Mouse (Mus musculus) cortical plate, adult 2 months (tissue): ENCODE results near the gene Gm10719. TPM values are rescaled to one million over a fixed set of nuclear protein-coding genes. Genes with fewer than 3 reads are reported as not detected.
"Not testable (repeated sequence)": the region's sequence is repeated elsewhere in the genome, so short reads cannot be mapped to it uniquely, and the experiment has no call there.

ENCODE experiments used
- H3K27ac ChIP-seq: fragments of 200-500 bp; 2 replicates; pipeline ENCODE4 v1.5.1; 2012; ENCODE audit warnings: low read length, control low read depth, inconsistent platforms; ENCODE audit not compliant: insufficient read depth
- H3K4me1 ChIP-seq: fragments of 200-500 bp; 2 replicates; pipeline ENCODE4 v1.6.1; 2011; ENCODE audit warnings: low read length; ENCODE audit not compliant: control insufficient read depth, insufficient read depth
- H3K4me3 ChIP-seq: fragments of 200-500 bp; 2 replicates; pipeline ENCODE4 v1.5.1; 2011; ENCODE audit warnings: mild to moderate bottlenecking, low read length, control low read depth; ENCODE audit not compliant: insufficient read depth
- polyA plus RNA-seq: library from polyadenylated mRNA; depleted of rRNA; stranded (reverse); fragments of >200 nt; gene quantifications from 2 replicates; pipeline ENCODE4 v1.2.3, GENCODE M21; 2012

The Gm10719 gene
- polyA plus RNA-seq, 1 experiment = not detected

DNA sequence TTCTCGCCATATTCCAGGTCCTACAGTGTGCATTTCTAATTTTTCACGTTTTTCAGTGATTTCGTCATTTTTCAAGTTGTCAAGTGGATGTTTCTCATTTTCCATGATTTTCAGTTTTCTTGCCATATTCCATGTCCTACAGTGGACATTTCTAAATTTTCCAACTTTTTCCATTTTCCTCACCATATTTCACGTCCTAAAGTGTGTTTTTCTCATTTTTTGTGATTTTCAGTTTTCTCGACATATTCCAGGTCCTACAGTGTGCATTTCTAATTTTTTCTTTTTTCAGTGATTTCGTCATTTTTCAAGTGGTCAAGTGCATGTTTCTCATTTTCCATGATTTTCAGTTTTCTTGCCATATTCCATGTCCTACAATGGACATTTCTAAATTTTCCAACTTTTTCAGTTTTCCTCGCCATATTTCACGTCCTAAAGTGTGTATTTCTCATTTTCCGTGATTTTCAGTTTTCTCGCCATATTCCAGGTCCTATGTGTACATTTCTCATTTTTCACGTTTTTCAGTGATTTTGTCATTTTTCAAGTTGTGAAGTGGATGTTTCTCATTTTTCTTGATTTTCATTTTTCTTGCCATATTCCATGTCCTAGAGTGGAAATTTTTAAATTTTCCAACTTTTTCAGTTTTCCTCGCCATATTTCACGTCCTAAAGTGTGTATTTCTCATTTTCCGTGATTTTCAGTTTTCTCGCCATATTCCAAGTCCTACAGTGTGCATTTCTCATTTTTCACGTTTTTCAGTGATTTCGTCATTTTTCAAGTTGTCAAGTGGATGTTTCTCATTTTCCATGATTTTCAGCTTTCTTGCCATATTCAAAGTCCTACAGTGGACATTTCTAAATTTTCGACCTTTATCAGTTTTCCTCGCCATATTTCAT, 2.9 kb downstream of the Gm10719 start:
- H3K27ac ChIP-seq, H3K4me1 ChIP-seq, H3K4me3 ChIP-seq: not testable (repeated sequence)

DNA sequence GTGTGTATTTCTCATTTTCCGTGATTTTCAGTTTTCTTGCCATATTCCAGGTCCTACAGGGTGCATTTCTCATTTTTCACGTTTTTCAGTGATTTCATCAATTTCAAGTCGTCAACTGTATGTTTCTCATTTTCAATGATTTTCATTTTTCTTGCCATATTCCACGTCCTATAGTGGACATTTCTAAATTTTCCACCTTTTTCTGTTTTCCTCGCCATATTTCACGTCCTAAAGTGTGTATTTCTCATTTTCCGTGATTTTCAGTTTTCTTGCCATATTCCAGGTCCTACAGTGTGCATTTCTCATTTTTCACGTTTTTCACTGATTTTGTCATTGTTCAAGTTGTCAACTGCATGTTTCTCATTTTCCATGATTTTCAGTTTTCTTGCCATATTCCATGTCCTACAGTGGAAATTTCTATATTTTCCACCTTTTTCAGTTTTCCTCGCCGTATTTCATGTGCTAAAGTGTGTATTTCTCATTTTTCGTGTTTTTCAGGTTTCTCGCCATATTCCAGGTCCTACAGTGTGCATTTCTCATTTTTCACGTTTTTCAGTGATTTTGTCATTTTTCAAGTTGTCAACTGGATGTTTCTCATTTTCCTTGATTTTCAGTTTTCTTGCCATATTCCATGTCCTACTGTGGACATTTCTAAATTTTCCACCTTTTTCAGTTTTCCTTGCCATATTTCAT, 5.3 kb downstream of the Gm10719 start:
- H3K27ac ChIP-seq, H3K4me1 ChIP-seq, H3K4me3 ChIP-seq: not testable (repeated sequence)

DNA sequence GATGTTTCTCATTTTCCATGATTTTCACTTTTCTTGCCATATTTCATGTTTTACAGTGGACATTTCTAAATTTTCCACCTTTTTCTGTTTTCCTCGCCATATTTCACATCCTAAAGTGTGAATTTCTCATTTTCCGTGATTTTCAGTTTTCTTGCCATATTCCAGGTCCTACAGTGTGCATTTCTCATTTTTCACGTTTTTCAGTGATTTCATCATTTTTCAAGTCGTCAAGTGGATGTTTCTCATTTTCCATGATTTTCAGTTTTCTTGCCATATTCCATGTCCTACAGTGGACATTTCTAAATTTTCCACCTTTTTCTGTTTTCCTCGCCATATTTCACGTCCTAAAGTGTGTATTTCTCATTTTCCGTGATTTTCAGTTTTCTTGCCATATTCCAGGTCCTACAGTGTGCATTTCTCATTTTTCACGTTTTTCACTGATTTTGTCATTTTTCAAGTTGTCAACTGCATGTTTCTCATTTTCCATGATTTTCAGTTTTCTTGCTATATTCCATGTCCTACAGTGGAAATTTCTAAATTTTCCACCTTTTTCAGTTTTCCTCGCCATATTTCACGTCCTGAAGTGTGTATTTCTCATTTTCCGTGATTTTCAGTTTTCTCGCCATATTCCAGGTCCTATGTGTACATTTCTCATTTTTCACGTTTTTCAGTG, 6.2 kb downstream of the Gm10719 start, which contains the start of gene Gm10718:
Gene Gm10718, plus strand, starts transcription at position 236 of the 673 bp plus-strand sequence.
- H3K4me1 ChIP-seq, H3K4me3 ChIP-seq, H3K27ac ChIP-seq: not testable (repeated sequence)

DNA sequence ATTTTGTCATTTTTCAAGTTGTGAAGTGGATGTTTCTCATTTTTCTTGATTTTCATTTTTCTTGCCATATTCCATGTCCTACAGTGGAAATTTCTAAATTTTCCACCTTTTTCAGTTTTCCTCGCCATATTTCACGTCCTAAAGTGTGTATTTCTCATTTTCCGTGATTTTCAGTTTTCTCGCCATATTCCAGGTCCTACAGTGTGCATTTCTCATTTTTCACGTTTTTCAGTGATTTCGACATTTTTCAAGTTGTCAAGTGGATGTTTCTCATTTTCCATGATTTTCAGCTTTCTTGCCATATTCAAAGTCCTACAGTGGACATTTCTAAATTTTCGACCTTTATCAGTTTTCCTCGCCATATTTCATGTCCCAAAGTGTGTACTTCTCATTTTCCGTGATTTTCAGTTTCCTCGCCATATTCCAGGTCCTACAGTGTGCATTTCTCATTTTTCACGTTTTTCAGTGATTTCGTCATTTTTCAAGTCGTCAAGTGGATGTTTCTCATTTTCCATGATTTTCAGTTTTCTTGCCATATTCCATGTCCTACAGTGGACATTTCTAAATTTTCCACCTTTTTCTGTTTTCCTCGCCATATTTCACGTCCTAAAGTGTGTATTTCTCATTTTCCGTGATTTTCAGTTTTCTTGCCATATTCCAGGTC, 6.9 kb downstream of the Gm10719 start:
- H3K4me3 ChIP-seq, H3K27ac ChIP-seq, H3K4me1 ChIP-seq: not testable (repeated sequence)

DNA sequence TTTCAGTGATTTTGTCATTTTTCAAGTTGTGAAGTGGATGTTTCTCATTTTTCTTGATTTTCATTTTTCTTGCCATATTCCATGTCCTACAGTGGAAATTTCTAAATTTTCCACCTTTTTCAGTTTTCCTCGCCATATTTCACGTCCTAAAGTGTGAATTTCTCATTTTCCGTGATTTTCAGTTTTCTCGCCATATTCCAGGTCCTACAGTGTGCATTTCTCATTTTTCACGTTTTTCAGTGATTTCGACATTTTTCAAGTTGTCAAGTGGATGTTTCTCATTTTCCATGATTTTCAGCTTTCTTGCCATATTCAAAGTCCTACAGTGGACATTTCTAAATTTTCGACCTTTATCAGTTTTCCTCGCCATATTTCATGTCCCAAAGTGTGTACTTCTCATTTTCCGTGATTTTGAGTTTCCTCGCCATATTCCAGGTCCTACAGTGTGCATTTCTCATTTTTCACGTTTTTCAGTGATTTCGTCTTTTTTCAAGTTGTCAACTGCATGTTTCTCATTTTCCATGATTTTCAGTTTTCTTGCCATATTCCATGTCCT, 7.8 kb downstream of the Gm10719 start, which contains the start of gene Gm10717:
Gene Gm10717, plus strand, starts transcription at position 506 of the 556 bp plus-strand sequence.
- not testable (repeated sequence) for H3K4me1 ChIP-seq, H3K4me3 ChIP-seq, H3K27ac ChIP-seq

DNA sequence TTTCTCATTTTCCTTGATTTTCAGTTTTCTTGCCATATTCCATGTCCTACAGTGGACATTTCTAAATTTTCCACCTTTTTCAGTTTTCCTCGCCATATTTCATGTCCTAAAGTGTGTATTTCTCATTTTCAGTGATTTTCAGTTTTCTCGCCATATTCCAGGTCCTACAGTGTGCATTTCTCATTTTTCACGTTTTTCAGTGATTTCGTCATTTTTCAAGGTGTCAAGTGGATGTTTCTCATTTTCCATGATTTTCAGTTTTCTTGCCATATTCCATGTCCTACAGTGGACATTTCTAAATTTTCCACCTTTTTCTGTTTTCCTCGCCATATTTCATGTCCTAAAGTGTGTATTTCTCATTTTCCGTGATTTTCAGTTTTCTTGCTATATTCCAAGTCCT, 8.4 kb downstream of the Gm10719 start:
- not testable (repeated sequence) for H3K4me1 ChIP-seq, H3K4me3 ChIP-seq, H3K27ac ChIP-seq

DNA sequence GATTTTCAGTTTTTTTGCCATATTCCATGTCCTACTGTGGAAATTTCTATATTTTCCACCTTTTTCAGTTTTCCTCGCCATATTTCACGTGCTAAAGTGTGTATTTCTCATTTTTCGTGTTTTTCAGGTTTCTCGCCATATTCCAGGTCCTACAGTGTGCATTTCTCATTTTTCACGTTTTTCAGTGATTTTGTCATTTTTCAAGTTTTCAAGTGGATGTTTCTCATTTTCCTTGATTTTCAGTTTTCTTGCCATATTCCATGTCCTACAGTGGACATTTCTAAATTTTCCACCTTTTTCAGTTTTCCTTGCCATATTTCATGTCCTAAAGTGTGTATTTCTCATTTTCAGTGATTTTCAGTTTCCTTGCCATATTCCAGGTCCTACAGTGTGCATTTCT, 8.9 kb downstream of the Gm10719 start:
- not testable (repeated sequence) for H3K4me3 ChIP-seq, H3K27ac ChIP-seq, H3K4me1 ChIP-seq

DNA sequence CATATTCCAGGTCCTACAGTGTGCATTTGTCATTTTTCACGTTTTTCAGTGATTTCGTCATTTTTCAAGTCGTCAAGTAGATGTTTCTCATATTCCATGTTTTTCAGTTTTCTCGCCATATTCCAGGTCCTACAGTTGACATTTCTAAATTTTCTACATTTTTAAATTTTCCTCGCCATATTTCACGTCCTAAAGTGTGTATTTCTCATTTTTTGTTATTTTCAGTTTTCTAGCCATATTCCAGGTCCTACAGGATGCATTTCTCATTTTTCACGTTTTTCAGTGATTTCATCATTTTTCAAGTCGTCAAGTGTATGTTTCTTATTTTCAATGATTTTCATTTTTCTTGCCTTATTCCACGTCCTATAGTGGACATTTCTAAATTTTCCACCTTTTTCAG, 9.5 kb downstream of the Gm10719 start:
- H3K4me3 ChIP-seq, H3K27ac ChIP-seq, H3K4me1 ChIP-seq: not testable (repeated sequence)

DNA sequence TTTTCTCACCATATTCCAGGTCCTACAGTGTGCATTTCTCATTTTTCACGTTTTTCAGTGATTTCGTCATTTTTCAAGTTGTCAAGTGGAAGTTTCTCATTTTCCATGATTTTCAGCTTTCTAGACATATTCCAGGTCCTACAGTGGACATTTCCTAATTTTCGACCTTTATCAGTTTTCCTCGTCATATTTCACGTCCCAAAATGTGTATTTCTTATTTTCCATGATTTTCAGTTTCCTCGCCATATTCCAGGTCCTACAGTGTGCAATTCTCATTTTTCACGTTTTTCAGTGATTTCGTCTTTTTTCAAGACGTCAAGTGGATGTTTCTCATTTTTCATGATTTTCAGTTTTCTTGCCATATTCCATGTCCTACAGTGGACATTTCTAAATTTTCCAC, 10.0 kb downstream of the Gm10719 start:
- not testable (repeated sequence) for H3K27ac ChIP-seq, H3K4me3 ChIP-seq, H3K4me1 ChIP-seq

DNA sequence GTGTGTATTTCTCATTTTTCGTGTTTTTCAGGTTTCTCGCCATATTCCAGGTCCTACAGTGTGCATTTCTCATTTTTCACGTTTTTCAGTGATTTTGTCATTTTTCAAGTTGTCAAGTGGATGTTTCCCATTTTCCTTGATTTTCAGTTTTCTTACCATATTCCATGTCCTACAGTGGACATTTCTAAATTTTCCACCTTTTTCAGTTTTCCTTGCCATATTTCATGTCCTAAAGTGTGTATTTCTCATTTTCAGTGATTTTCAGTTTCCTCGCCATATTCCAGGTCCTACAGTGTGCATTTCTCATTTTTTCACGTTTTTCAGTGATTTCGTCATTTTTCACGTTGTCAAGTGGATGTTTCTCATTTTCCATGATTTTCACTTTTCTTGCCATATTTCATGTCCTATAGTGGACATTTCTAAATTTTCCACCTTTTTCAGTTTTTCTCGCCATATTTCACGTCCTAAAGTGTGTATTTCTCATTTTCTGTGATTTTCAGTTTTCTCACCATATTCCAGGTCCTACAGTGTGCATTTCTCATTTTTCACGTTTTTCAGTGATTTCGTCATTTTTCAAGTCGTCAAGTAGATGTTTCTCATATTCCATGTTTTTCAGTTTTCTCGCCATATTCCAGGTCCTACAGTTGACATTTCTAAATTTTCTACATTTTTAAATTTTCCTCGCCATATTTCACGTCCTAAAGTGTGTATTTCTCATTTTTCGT, 12.2 kb downstream of the Gm10719 start:
- not testable (repeated sequence) for H3K4me1 ChIP-seq, H3K4me3 ChIP-seq, H3K27ac ChIP-seq

DNA sequence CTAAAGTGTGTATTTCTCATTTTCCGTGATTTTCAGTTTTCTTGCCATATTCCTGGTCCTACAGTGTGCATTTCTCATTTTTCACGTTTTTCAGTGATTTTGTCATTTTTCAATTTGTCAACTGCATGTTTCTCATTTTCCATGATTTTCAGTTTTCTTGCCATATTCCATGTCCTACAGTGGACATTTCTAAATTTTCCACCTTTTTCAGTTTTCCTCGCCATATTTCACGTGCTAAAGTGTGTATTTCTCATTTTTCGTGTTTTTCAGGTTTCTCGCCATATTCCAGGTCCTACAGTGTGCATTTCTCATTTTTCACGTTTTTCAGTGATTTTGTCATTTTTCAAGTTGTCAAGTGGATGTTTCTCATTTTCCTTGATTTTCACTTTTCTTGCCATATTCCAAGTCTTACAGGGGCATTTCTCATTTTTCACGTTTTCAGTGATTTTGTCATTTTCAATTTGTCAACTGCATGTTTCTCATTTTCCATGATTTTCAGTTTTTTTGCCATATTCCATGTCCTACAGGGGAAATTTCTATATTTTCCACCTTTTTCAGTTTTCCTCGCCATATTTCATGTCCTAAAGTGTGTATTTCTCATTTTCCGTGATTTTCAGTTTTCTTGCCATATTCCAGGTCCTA, 13.6 kb downstream of the Gm10719 start:
- H3K4me3 ChIP-seq, H3K27ac ChIP-seq, H3K4me1 ChIP-seq: not testable (repeated sequence)

DNA sequence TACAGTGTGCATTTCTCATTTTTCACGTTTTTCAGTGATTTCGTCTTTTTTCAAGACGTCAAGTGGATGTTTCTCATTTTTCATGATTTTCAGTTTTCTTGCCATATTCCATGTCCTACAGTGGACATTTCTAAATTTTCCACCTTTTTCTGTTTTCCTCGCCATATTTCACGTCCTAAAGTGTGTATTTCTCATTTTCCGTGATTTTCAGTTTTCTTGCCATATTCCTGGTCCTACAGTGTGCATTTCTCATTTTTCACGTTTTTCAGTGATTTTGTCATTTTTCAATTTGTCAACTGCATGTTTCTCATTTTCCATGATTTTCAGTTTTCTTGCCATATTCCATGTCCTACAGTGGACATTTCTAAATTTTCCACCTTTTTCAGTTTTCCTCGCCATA, 17.1 kb downstream of the Gm10719 start, which contains the start of gene Gm17535:
Gene Gm17535, plus strand, starts transcription at position 301 of the 400 bp plus-strand sequence.
- H3K27ac ChIP-seq, H3K4me3 ChIP-seq, H3K4me1 ChIP-seq: not testable (repeated sequence)

DNA sequence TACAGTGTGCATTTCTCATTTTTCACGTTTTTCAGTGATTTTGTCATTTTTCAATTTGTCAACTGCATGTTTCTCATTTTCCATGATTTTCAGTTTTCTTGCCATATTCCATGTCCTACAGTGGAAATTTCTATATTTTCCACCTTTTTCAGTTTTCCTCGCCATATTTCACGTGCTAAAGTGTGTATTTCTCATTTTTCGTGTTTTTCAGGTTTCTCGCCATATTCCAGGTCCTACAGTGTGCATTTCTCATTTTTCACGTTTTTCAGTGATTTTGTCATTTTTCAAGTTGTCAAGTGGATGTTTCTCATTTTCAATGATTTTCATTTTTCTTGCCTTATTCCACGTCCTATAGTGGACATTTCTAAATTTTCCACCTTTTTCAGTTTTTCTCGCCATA, 19.4 kb downstream of the Gm10719 start, which contains the start of gene Gm10715:
Gene Gm10715, plus strand, starts transcription at position 301 of the 400 bp plus-strand sequence.
- H3K4me1 ChIP-seq, H3K4me3 ChIP-seq, H3K27ac ChIP-seq: not testable (repeated sequence)

DNA sequence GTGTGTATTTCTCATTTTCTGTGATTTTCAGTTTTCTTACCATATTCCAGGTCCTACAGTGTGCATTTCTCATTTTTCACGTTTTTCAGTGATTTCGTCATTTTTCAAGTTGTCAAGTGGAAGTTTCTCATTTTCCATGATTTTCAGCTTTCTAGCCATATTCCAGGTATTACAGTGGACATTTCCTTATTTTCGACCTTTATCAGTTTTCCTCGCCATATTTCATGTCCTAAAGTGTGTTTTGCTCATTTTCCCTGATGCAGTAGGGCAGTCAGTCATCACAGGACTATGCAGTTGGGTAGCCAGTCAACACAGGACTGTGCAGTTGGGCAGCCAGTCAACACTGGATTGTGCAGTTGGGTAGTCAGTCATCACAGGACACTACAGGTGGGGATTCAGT, 21.0 kb downstream of the Gm10719 start:
- not testable (repeated sequence) for H3K4me1 ChIP-seq, H3K27ac ChIP-seq

More for the DNA sequence above, 21.0 kb downstream of the Gm10719 start:
- H3K4me3 ChIP-seq = not testable (repeated sequence)
